Mouse (Mus musculus): ENCODE data around the gene Ttc39b.

The Ttc39b gene

GRCm38 (mm10) chr4:83323910-83324684 lies at the start of gene Ttc39b:
Gene Ttc39b, minus strand, starts transcription at chr4:83324255.
- DNase-seq (ENCODE audit: low spot score), result peak; percentile 92

- peak; percentile 47 for DNase-seq (ENCODE audit: low spot score)
Observed at GRCm38 (mm10) chr4:83373381-83373780, 49.3 kb upstream of the Ttc39b start.

- DNase-seq (ENCODE audit: low spot score), result no peak
Observed at GRCm38 (mm10) chr4:83357738-83358137, 33.7 kb upstream of the Ttc39b start.

GRCm38 (mm10) chr4:83354786-83355185 lies 30.7 kb upstream of the Ttc39b start:
- DNase-seq (ENCODE audit: low spot score), result no peak

GRCm38 (mm10) chr4:83353949-83354348 lies 29.9 kb upstream of the Ttc39b start:
- DNase-seq (ENCODE audit: low spot score), result no peak

GRCm38 (mm10) chr4:83353276-83353675 lies 29.2 kb upstream of the Ttc39b start:
- DNase-seq (ENCODE audit: low spot score), result no peak

GRCm38 (mm10) chr4:83350719-83351118 lies 26.7 kb upstream of the Ttc39b start:
- DNase-seq (ENCODE audit: low spot score), result peak; percentile 96

- no peak for DNase-seq (ENCODE audit: low spot score)
Observed at GRCm38 (mm10) chr4:83348970-83349369, 24.9 kb upstream of the Ttc39b start.

GRCm38 (mm10) chr4:83343895-83344294 lies 19.8 kb upstream of the Ttc39b start:
- DNase-seq (ENCODE audit: low spot score), result peak; percentile 26

GRCm38 (mm10) chr4:83343146-83343823 lies 19.2 kb upstream of the Ttc39b start:
- no peak for DNase-seq (ENCODE audit: low spot score)

GRCm38 (mm10) chr4:83342268-83342970 lies 18.4 kb upstream of the Ttc39b start:
- DNase-seq (ENCODE audit: low spot score), result peak; percentile 75

GRCm38 (mm10) chr4:83339393-83339792 lies 15.3 kb upstream of the Ttc39b start:
- DNase-seq (ENCODE audit: low spot score), result no peak

GRCm38 (mm10) chr4:83337717-83338116 lies 13.7 kb upstream of the Ttc39b start:
- no peak for DNase-seq (ENCODE audit: low spot score)

- no peak for DNase-seq (ENCODE audit: low spot score)
Observed at GRCm38 (mm10) chr4:83330369-83330768, 6.3 kb upstream of the Ttc39b start.

GRCm38 (mm10) chr4:83329615-83330014 lies 5.6 kb upstream of the Ttc39b start:
- DNase-seq (ENCODE audit: low spot score), result no peak

GRCm38 (mm10) chr4:83328026-83328945 lies 4.2 kb upstream of the Ttc39b start:
- no peak for DNase-seq (ENCODE audit: low spot score)

GRCm38 (mm10) chr4:83327526-83327925 lies 3.5 kb upstream of the Ttc39b start:
- DNase-seq (ENCODE audit: low spot score), result no peak

- no peak for DNase-seq (ENCODE audit: low spot score)
Observed at GRCm38 (mm10) chr4:83325366-83325765, 1.3 kb upstream of the Ttc39b start.

GRCm38 (mm10) chr4:83323201-83323903 lies 703 bp downstream of the Ttc39b start:
- DNase-seq (ENCODE audit: low spot score), result peak; percentile 68

GRCm38 (mm10) chr4:83319736-83320135 lies 4.3 kb downstream of the Ttc39b start:
- no peak for DNase-seq (ENCODE audit: low spot score)

GRCm38 (mm10) chr4:83318758-83319157 lies 5.3 kb downstream of the Ttc39b start:
- no peak for DNase-seq (ENCODE audit: low spot score)
